Mouse (Mus musculus) ES-E14 (cell line): Measurements from ENCODE around the gene Apon.

Source experiments
- CHD2 ChIP-seq: IDR thresholded peaks from 2 replicates; pipeline ENCODE4 v1.6.1; 2014; ENCODE audit warnings: mild to moderate bottlenecking, low read depth, low read length, inconsistent platforms
- HCFC1 ChIP-seq: IDR thresholded peaks from 2 replicates; pipeline ENCODE4 v1.6.1; 2012; ENCODE audit warnings: low read length, inconsistent platforms, borderline replicate concordance; ENCODE audit not compliant: insufficient read depth
- ZC3H11A ChIP-seq: IDR thresholded peaks from 2 replicates; pipeline ENCODE4 v1.6.1; 2012; ENCODE audit warnings: low read depth, mild to moderate bottlenecking, inconsistent platforms, low read length, borderline replicate concordance
- ZNF384 ChIP-seq: IDR thresholded peaks from 2 replicates; pipeline ENCODE4 v1.6.1; 2012; ENCODE audit warnings: low read depth, low read length, inconsistent platforms

DNA sequence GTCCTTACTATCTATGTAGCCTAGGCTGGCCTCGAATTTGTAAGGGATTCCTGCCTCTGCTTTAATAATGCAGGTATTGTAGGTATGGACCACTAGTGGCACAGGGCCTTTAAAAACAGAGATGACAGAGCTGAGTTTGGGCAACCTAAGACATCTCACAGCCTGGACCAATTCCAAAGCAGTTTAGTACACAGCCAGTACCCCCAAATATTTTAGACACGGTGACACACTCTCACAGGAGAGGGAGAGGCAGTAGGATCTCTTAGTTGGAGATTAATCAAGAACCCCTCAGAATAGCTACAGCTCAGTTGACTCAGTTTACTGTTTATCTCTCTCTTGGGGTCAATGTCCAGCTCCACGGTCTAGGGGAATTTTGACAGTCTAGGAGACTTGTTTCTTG, 48.5 kb downstream of the Apon start:
- TF ChIP-seq HCFC1 (no peak), ZNF384 (no peak), ZC3H11A (no peak), CHD2 (no peak)
